Mouse (Mus musculus): ENCODE measurements around the gene Irgm2. TPM values are rescaled to one million over a fixed set of nuclear protein-coding genes. Genes with fewer than 3 reads are reported as not detected.
A peak's percentile ranks its signal among the peaks of the same experiment; 100 is the strongest.
"Not testable (repeated sequence)": the region's sequence is repeated elsewhere in the genome, so short reads cannot be mapped to it uniquely, and the experiment has no call there.

Irgm2 gene
- polyA plus RNA-seq (2016; fragmentation: Nextera tagmentation; extraction: Ambion mirVana): 2.8 and 3.7 TPM in 2 replicates

DNA sequence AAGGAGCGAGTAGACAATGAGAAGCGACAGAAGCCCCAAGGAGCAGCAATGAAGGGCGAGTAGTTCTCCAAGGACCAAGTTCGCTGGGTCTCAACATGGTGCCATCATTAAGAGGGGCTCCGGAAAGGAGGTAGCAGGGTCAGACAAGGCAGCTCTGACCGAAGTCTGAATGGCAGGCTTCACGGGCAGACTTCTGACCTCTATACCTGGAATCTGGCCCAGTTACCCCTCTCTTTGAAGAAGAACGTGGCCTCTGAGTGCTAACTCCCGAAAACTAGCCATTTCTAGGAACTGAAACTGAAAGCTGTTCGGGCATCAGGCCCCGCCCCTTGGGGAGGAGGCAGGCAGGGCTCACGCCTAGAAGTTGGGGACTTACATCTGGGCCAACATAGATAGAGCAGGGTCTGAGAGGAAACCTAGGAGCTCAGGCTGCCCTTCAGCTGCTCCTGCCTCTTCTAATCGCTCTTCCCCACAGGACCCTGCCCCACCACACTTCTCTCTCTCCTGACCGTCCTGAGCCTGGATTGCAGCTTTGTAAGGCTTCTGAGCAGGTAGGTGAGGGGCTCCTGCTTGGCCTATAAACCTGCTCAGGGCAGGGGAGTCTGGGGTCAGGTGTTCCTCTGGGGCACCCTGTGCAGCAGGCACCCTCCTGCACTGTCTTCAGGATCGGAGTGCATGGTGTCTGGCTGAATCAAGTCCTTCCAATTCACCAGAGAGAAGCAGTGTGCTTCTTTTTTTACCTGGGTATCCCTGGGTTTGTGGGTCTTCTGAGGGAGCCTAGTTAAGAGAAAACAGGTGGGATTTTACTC, at the start of gene Irgm2, which contains the start of gene Igtp:
TSS of gene Irgm2 (plus strand) at position 390 of the 809 bp plus-strand sequence.
TSS of gene Igtp (plus strand) at position 328 of the 809 bp plus-strand sequence.
- H3K27me3 ChIP-seq (replicated peaks); H3K4me1 ChIP-seq (replicated peaks); H3K36me3 ChIP-seq; H3K9me3 ChIP-seq (replicated peaks): not testable (repeated sequence)
- Histone ChIP-seq H3K9ac (peak within 1 kb of the TSS; percentile 66), H3K27ac (ENCODE audit: poor library complexity, severe bottlenecking) (peak within 1 kb of the TSS; percentile 8), H3K4me3 (peak within 1 kb of the TSS; percentile 68), H3K4me2 (peak within 1 kb of the TSS; percentile 87)
- 4% methylated on average over 14 of the region's 15 CpGs for WGBS
- ATAC-seq (ENCODE audit: insufficient number of reproducible peaks, low FRiP score): peak; percentile 88

DNA sequence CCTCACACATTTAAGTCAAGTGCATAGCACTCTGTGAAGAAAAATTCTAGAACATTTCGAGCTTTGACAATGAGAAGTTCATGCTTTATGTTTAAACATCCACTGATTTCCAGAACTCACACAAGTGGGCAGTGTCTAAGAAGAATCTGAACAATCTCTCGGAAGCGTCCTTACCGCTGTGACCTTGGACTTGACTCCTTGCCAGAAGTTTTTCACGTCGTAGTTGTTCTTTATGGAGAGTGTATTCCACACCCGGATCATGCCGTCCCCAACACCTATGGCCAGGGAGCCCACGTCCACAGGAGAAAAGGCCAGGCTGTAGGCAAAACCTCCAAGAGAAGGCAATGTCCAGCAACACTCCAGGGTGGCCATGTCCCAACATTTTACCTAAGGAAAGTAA, 44.0 kb upstream of the Irgm2 start:
- no peak for ATAC-seq (ENCODE audit: insufficient number of reproducible peaks, low FRiP score)
- Histone ChIP-seq H3K9me3 (replicated peaks) (no peaks in the 10 kb centered on the region), H3K9ac (no peak overlapping the region), H3K4me3 (no peak overlapping the region), H3K4me1 (replicated peaks) (0 out of 2 replicates have a peak, but pooled peaks cover 4% of the 10 kb centered on the region), H3K36me3 (peaks cover 76% of the 10 kb centered on the region), H3K4me2 (no peak overlapping the region), H3K27ac (ENCODE audit: poor library complexity, severe bottlenecking) (no peak overlapping the region), H3K27me3 (replicated peaks) (no peaks in the 10 kb centered on the region)
- 68% methylated on average over 9 of the region's 9 CpGs for WGBS

DNA sequence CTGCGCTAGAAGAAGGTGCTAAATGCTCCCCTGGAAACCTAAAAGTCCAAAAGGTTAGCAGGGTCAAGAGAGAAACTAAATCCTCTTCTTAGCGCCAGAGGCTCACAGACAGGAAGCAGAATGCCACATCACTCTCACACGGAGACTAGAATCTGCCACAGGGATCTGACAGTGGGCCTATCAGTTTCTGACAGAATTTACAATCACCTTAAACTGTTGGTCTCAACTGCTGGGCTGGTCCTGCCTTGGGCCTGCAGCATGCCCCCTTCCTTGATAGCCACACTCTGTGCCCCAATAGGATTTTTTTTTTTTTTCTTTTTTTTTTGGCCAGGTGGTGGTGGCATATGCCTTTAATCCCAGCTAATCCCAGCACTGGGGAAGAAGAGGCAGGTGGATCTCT, 42.5 kb upstream of the Irgm2 start:
- no peak for ATAC-seq (ENCODE audit: insufficient number of reproducible peaks, low FRiP score)
- H3K4me3 ChIP-seq: no peak overlapping the region
- no peaks in the 10 kb centered on the region for H3K9me3 ChIP-seq (replicated peaks)
- no peak overlapping the region for H3K9ac ChIP-seq
- H3K27me3 ChIP-seq (replicated peaks): no peaks in the 10 kb centered on the region
- H3K4me2 ChIP-seq: no peak overlapping the region
- no peak overlapping the region for H3K27ac ChIP-seq (ENCODE audit: poor library complexity, severe bottlenecking)
- WGBS: 73% methylated on average over 3 of the region's 3 CpGs
- H3K36me3 ChIP-seq: peaks cover 78% of the 10 kb centered on the region
- H3K4me1 ChIP-seq (replicated peaks): 0 out of 2 replicates have a peak, but pooled peaks cover 4% of the 10 kb centered on the region

DNA sequence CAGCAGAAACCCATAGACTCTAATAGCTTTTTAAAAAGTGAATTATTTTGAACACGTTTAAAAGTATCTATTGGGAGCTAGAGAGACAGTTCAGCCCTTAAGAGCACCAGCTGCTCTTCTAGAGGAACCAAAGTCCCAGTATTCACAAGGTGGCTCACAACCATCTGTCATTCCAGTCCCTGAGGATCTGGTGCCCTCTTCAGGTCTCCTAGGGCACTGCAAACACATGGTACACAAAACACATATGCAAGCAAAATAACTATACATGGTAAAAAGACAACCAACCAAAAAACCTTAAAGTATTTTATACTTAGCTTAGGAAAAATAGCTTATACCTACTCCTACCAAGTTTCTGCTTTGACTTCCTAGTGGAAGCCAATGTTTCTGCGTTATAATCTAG, 34.3 kb upstream of the Irgm2 start:
- Histone ChIP-seq H3K9ac (no peak overlapping the region), H3K4me3 (no peak overlapping the region), H3K9me3 (replicated peaks) (0 out of 2 replicates have a peak, but pooled peaks cover 4% of the 10 kb centered on the region), H3K27me3 (replicated peaks) (no peaks in the 10 kb centered on the region), H3K36me3 (peaks cover 61% of the 10 kb centered on the region), H3K27ac (ENCODE audit: poor library complexity, severe bottlenecking) (no peak overlapping the region), H3K4me2 (no peak overlapping the region), H3K4me1 (replicated peaks) (peaks cover 9% of the 10 kb centered on the region)
- no peak for ATAC-seq (ENCODE audit: insufficient number of reproducible peaks, low FRiP score)
- 97% methylated on average over 2 of the region's 2 CpGs for WGBS

DNA sequence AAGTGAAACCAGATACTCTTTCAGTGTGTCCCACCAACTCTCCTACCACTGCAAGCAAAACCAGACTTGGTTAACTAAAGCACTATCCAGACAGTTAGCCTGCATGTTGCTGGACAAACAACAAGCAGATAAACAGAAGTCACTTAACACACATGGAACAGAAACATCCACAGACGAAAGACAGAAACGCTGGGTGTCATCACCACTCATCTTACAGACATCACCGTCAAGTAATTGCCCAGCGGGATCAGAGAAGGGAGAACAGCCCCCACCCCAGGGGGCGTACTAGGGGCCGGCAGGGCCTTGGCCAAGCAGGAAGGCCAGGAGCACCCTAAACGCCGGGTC, 31.6 kb upstream of the Irgm2 start:
- Histone ChIP-seq H3K27me3 (replicated peaks) (no peaks in the 10 kb centered on the region), H3K4me3 (peak overlapping the region; percentile 89), H3K4me2 (peak overlapping the region; percentile 89), H3K9ac (peak overlapping the region; percentile 87), H3K4me1 (replicated peaks) (peaks cover 16% of the 10 kb centered on the region), H3K9me3 (replicated peaks) (0 out of 2 replicates have a peak, but pooled peaks cover 4% of the 10 kb centered on the region), H3K36me3 (peaks cover 40% of the 10 kb centered on the region), H3K27ac (ENCODE audit: poor library complexity, severe bottlenecking) (peak overlapping the region; percentile 59; the same call in 1 of the 2 replicates)
- 0% methylated on average over 8 of the region's 8 CpGs for WGBS
- ATAC-seq (ENCODE audit: insufficient number of reproducible peaks, low FRiP score): no peak

DNA sequence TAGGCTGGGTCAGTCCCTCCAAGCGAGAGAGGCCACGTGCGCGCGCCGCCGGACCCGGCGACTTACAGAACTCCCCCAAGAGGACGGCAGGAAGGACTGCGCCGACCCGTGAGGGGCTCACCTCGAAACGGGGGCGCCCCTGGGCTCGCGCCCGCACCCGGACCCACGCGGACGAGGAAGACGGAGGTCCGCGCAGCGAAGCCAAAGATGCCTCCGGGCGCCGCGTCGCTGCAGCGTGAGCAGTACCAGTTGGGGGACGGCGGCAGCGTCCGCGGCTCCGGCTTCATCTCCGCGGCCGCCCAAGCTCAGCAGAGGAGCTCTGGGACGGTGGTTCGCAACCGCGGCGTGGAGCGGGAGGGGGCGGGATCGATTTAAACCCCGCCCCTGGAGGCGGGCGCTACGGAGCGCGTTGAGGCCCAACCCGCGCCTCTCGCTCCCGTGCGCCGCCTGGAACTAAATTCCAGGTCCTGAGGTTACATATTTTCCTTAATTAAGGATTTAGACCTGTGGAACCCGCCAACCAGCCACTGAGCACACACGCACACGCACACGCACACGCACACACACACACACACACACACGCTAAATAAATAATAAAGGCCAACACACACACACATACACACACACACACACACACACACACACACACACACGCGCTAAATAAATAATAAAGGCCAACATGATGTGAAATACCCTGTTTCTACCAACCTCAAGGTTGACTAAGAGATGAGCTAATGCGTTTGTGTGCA, 31.1 kb upstream of the Irgm2 start, which contains the start of gene Gemin5:
TSS of gene Gemin5 (minus strand) at position 373 of the 749 bp plus-strand sequence.
- Histone ChIP-seq H3K4me3 (peak within 1 kb of the TSS; percentile 89), H3K27me3 (replicated peaks) (no peaks in the 10 kb centered on the region), H3K9ac (peak within 1 kb of the TSS; percentile 87), H3K4me2 (peak within 1 kb of the TSS; percentile 89), H3K27ac (ENCODE audit: poor library complexity, severe bottlenecking) (peak within 1 kb of the TSS; percentile 59), H3K4me1 (replicated peaks) (peaks cover 18% of the 10 kb centered on the region), H3K9me3 (replicated peaks) (0 out of 2 replicates have a peak, but pooled peaks cover 4% of the 10 kb centered on the region), H3K36me3 (peaks cover 39% of the 10 kb centered on the region)
- ATAC-seq (ENCODE audit: insufficient number of reproducible peaks, low FRiP score): peak; percentile 86
- WGBS: 1% methylated on average over 70 of the region's 71 CpGs

DNA sequence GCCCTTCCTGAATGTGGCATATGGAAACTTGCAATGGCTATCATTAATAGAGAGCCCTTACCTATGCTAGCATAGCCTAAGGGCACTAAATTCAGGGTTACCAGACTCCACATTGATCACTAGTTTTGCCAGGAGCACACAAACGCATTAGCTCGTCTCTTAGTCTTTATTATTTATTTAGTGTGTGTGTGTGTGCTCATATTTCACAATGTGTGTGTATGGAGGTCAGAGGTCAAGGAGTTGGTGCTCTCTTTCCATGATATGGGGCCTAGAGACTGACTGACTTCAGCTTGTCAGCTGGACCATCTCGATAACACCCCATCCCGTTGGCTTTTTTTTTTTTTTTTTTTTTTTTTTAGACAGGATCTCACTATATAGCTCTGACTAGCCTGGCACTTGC, 29.8 kb upstream of the Irgm2 start:
- H3K36me3 ChIP-seq: peaks cover 39% of the 10 kb centered on the region
- 0 out of 2 replicates have a peak, but pooled peaks cover 4% of the 10 kb centered on the region for H3K9me3 ChIP-seq (replicated peaks)
- H3K4me1 ChIP-seq (replicated peaks): peaks cover 18% of the 10 kb centered on the region
- no peaks in the 10 kb centered on the region for H3K27me3 ChIP-seq (replicated peaks)
- ATAC-seq (ENCODE audit: insufficient number of reproducible peaks, low FRiP score): no peak
- no peak overlapping the region for H3K4me3 ChIP-seq
- 81% methylated on average over 4 of the region's 4 CpGs for WGBS
- no peak overlapping the region for H3K4me2 ChIP-seq
- no peak overlapping the region for H3K27ac ChIP-seq (ENCODE audit: poor library complexity, severe bottlenecking)
- H3K9ac ChIP-seq: no peak overlapping the region

DNA sequence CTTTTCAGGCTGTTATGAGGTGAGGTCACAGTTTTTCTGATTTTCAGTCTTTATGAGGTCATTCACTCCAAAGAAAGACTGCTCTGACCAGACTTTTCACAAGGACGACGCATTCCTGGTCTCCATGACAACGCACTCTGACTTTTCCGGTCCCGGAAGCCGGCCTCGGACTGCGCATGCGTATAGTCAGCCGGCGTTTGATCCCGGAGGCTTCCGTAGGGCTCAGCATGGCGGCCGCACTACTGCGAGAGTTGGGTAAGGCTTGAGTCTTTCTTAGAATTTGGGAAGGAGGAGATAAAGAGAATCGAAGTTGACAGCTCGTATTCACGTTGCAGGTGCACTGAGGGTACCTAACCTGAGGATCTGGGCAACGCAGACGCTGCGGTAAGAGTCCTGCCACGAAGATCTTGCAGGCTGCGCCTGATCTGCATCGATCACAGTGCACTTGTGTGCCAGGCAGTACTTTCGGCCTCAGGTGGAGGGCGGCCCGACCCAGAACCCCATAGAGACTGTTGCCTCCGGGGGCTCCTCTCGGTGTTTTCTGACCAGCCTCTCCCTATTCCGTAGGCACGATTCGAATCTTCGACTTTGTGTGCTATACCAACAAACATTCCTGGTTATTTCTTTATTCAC, 27.8 kb upstream of the Irgm2 start, which contains the start of gene Mrpl22:
TSS of gene Mrpl22 (plus strand) at position 203 of the 633 bp plus-strand sequence.
- H3K9ac ChIP-seq: peak within 1 kb of the TSS; percentile 91
- H3K27ac ChIP-seq (ENCODE audit: poor library complexity, severe bottlenecking): no peak within 1 kb of the TSS; the same call in 1 of the 2 replicates
- peak; percentile 85 for ATAC-seq (ENCODE audit: insufficient number of reproducible peaks, low FRiP score)
- H3K27me3 ChIP-seq (replicated peaks): no peaks in the 10 kb centered on the region
- H3K4me2 ChIP-seq: peak within 1 kb of the TSS; percentile 85
- H3K9me3 ChIP-seq (replicated peaks): no peaks in the 10 kb centered on the region
- peak within 1 kb of the TSS; percentile 85 for H3K4me3 ChIP-seq
- H3K36me3 ChIP-seq: peaks cover 37% of the 10 kb centered on the region
- peaks cover 18% of the 10 kb centered on the region for H3K4me1 ChIP-seq (replicated peaks)
- WGBS: under 1% methylated on average over 34 of the region's 34 CpGs

DNA sequence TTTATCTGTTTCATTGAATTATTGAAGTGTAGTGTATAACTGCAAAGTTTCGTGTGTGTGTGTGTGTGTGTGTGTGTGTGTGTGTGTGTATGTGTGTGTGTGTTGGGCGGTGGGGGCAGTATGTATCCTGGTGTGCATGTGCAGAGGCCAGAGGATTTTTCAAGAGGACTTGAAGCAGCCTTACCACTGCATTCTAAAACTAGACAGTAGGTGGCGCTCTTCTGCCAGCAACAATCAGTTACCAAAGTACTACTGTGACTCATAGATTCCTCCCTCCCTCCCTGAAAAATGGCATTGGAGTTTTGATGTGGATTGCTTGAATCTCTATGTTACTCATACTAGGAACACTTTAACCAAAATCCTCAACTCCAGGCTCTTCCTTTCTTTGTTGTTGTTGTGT, 19.9 kb upstream of the Irgm2 start:
- Histone ChIP-seq H3K9ac (no peak overlapping the region), H3K4me2 (no peak overlapping the region), H3K27ac (ENCODE audit: poor library complexity, severe bottlenecking) (no peak overlapping the region), H3K36me3 (peaks cover 52% of the 10 kb centered on the region), H3K4me1 (replicated peaks) (no peaks in the 10 kb centered on the region), H3K27me3 (replicated peaks) (no peaks in the 10 kb centered on the region), H3K9me3 (replicated peaks) (no peaks in the 10 kb centered on the region), H3K4me3 (no peak overlapping the region)
- ATAC-seq (ENCODE audit: insufficient number of reproducible peaks, low FRiP score): 0 out of 2 replicates have a peak, but pooled peaks have one; percentile 55
- WGBS: 16% methylated on average over 3 of the region's 3 CpGs

DNA sequence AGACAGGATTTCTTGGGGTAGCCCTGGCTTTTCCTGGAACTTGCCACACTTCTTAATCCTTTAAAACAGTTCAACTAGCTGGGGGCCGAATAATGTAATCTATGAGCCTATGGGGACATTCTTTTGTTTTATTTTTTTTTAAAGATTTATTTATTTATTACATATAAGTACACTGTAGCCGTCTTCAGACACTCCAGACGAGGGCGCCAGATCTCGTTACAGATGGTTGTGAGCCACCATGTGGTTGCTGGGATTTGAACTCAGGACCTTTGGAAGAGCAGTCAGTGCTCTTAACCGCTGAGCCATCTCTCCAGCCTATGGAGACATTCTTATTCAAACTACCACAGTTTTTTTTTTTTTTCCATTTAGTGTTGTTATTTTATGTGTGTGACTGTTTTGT, 19.4 kb upstream of the Irgm2 start:
- H3K4me3 ChIP-seq: not testable (repeated sequence)

More for the DNA sequence above, 19.4 kb upstream of the Irgm2 start:
- ATAC-seq (ENCODE audit: insufficient number of reproducible peaks, low FRiP score); H3K4me1 ChIP-seq (replicated peaks); H3K9me3 ChIP-seq (replicated peaks); H3K4me2 ChIP-seq; H3K27ac ChIP-seq (ENCODE audit: poor library complexity, severe bottlenecking); H3K27me3 ChIP-seq (replicated peaks); H3K9ac ChIP-seq: not testable (repeated sequence)
- WGBS: 94% methylated on average over 6 of the region's 6 CpGs
- peaks cover 50% of the 10 kb centered on the region for H3K36me3 ChIP-seq
